Mouse (Mus musculus) bone marrow, adult 2 months (tissue): ENCODE measurements at regions not wholly inside any gene's neighbourhood (a gene's known extent, or its start where the extent isn't known, plus 50 kb on each side); places are given as distances from the start of the nearest gene placed in this dataset.

Source experiments
- CTCF ChIP-seq: fragments of 200-500 bp; IDR thresholded peaks from 2 replicates; pipeline ENCODE4 v1.5.1; 2011; ENCODE audit warnings: low read length, control low read depth; ENCODE audit not compliant: control insufficient read depth, insufficient read depth
- POLR2A ChIP-seq: fragments of 200-500 bp; IDR thresholded peaks from 2 replicates; pipeline ENCODE4 v1.6.1; 2011; ENCODE audit warnings: low read depth, mild to moderate bottlenecking, control low read depth, low read length, borderline replicate concordance; ENCODE audit not compliant: control insufficient read depth

- TF ChIP-seq POLR2A (no peak), CTCF (no peak)
Observed at GRCm38 (mm10) chr8:109053608-109054007, 440.2 kb upstream of the Pmfbp1 start.
